Mouse (Mus musculus) layer of hippocampus, postnatal 25 days (tissue): ENCODE measurements around the gene Cnot9. TPM values are rescaled to one million over a fixed set of nuclear protein-coding genes. Genes with fewer than 3 reads are reported as not detected.

Experiments used
- total RNA-seq, 2 experiments: library from RNA; stranded (reverse); gene quantifications; 2 replicates each; pipeline ENCODE4 v1.2.3; 2021

Cnot9 gene
- total RNA-seq, 2 experiments from 2014 or later = 26.9 to 27.4 TPM

Other genes with a start within 250 kb of the Cnot9 start
- gene Gpbar1, start 227.5 kb upstream of the Cnot9 start, total RNA-seq = not detected
- gene Aamp, start 221.3 kb upstream of the Cnot9 start, total RNA-seq = 100 to 1,000 TPM; 143 to 156 TPM
- gene Pnkd, start 221.1 kb upstream of the Cnot9 start, total RNA-seq = 100 to 1,000 TPM; 192 to 193 TPM
- 10 to 100 TPM; 28.3 to 28.7 TPM for gene Tmbim1, start 200.4 kb upstream of the Cnot9 start, total RNA-seq
- 1 to 10 TPM; 1.0 to 1.1 TPM for gene Catip, start 143.9 kb upstream of the Cnot9 start, total RNA-seq
- gene Slc11a1, start 130.9 kb upstream of the Cnot9 start, total RNA-seq = 1 to 10 TPM; 1.7 to 4.2 TPM
- gene Ctdsp1, start 114.5 kb upstream of the Cnot9 start, total RNA-seq = 10 to 100 TPM; 32.2 to 34.1 TPM
- 1 to 10 TPM in 1 of 2 experiments, under 1 TPM in 1; 0.52 to 1.1 TPM for gene Vil1, start 96.7 kb upstream of the Cnot9 start, total RNA-seq
- 10 to 100 TPM; 17.2 to 17.5 TPM for gene Plcd4, start 36.8 kb downstream of the Cnot9 start, total RNA-seq
- gene Usp37, start 38.2 kb downstream of the Cnot9 start, total RNA-seq = 10 to 100 TPM; 22.3 to 23.4 TPM
- gene Zfp142, start 82.2 kb downstream of the Cnot9 start, total RNA-seq = 10 to 100 TPM; 23.2 to 28.8 TPM
- gene Bcs1l, start 82.2 kb downstream of the Cnot9 start, total RNA-seq = 10 to 100 TPM; 25.2 to 26.4 TPM
- gene Rnf25, start 95.3 kb downstream of the Cnot9 start, total RNA-seq = 10 to 100 TPM; 52.4 to 58.8 TPM
- 1 to 10 TPM; 3.5 to 7.4 TPM for gene Stk36, start 95.4 kb downstream of the Cnot9 start, total RNA-seq
- 10 to 100 TPM; 20.3 to 26.7 TPM for gene Ttll4, start 155.7 kb downstream of the Cnot9 start, total RNA-seq
- 1 to 10 TPM; 2.5 to 2.9 TPM for gene Cyp27a1, start 207.5 kb downstream of the Cnot9 start, total RNA-seq
- gene Prkag3, start 243.2 kb downstream of the Cnot9 start, total RNA-seq = not detected